Mouse (Mus musculus) leukemia stem cell, adult 10-12 weeks (primary cell): ENCODE measurements around the gene St3gal4. TPM values are rescaled to one million over a fixed set of nuclear protein-coding genes. Genes with fewer than 3 reads are reported as not detected.

Experiments used
- polyA plus RNA-seq: library from polyadenylated mRNA; stranded (reverse); fragments of >175 nt; gene quantifications from 2 replicates; pipeline ENCODE4 v1.2.3, GENCODE M21; 2012; ENCODE audit warnings: low replicate concordance

St3gal4 gene
- 71.2 and 94.8 TPM in 2 replicates for polyA plus RNA-seq

GRCm38 (mm10) chr9:35119168-35119567 is at the start of gene St3gal4:
St3gal4 (minus strand) TSS chr9:35119268.

Other genes starting within 250 kb of the St3gal4 start
- 25.7 and 118 TPM in 2 replicates for gene Dcps, start 56.8 kb upstream of the St3gal4 start, polyA plus RNA-seq
- 7.4 and 20.4 TPM in 2 replicates for gene Srpr, start 80.9 kb upstream of the St3gal4 start, polyA plus RNA-seq
- 4.6 and 5.0 TPM in 2 replicates for gene Tirap, start 81.0 kb upstream of the St3gal4 start, polyA plus RNA-seq
- gene Foxred1, start 91.8 kb upstream of the St3gal4 start, polyA plus RNA-seq = 2.2 and 12.2 TPM in 2 replicates
- 0.70 and 1.9 TPM in 2 replicates for gene Fam118b, start 148.5 kb upstream of the St3gal4 start, polyA plus RNA-seq
- gene Rpusd4, start 148.6 kb upstream of the St3gal4 start, polyA plus RNA-seq = 0.86 and 4.2 TPM in 2 replicates